Mouse (Mus musculus) MEL (cell line): ENCODE measurements at regions not wholly inside any gene's neighbourhood (a gene's known extent, or its start where the extent isn't known, plus 50 kb on each side); places are given as distances from the start of the nearest gene placed in this dataset.

Experiments used
- GABPA ChIP-seq: IDR thresholded peaks from 2 replicates; pipeline ENCODE4 v1.6.1; 2012; ENCODE audit warnings: low read depth, mild to moderate bottlenecking, inconsistent platforms, low read length, improper control_type of control experiment, moderate library complexity
- GATA1 ChIP-seq: IDR thresholded peaks from 2 replicates; pipeline ENCODE4 v1.6.1; 2011; ENCODE audit warnings: low read depth, low read length, improper control_type of control experiment
- POLR2A ChIP-seq, 2 experiments: IDR thresholded peaks; 2 replicates each; pipeline ENCODE4 v1.6.1; 2011 to 2012; ENCODE audit warnings: low read length in 2 of 2, mild to moderate bottlenecking in 2 of 2, control low read depth in 1 of 2, improper control_type of control experiment in 1 of 2, low read depth in 1 of 2, moderate library complexity in 1 of 2; ENCODE audit not compliant: control insufficient read depth in 1 of 2, insufficient read depth in 1 of 2, poor library complexity in 1 of 2
- SIN3A ChIP-seq: IDR thresholded peaks from 2 replicates; pipeline ENCODE4 v1.6.1; 2012; ENCODE audit warnings: low read length, improper control_type of control experiment, inconsistent platforms
- UBTF ChIP-seq: IDR thresholded peaks from 2 replicates; pipeline ENCODE4 v1.6.1; 2012; ENCODE audit warnings: low read depth, mild to moderate bottlenecking, inconsistent platforms, low read length, improper control_type of control experiment, moderate library complexity, borderline replicate concordance; ENCODE audit not compliant: insufficient read depth

GRCm38 (mm10) chr1:76821610-76822009, 693.3 kb downstream of the Epha4 start:
- TF ChIP-seq POLR2A (IDR thresholded peaks at IDR 0.05; ENCODE audit: control insufficient read depth in 1 of 2, insufficient read depth in 1 of 2, low read depth in 1 of 2, low read length in 2 of 2, poor library complexity in 1 of 2) = no peak
- TF ChIP-seq GATA1 = no peak
- no peak for TF ChIP-seq GABPA
- TF ChIP-seq SIN3A = no peak
- no peak for TF ChIP-seq UBTF
